8 mouse cellular contexts compared by ENCODE assay signal in genomic region chr4:100777376-100778041, GRCm38 (mm10). TPM values are rescaled to one million over a fixed set of nuclear protein-coding genes. Genes with fewer than 3 reads are reported as not detected.
DNase-seq lines count a peak whose midpoint lies in the region; ATAC-seq and TF ChIP-seq lines count a peak whose summit lies in the region.

No protein-coding gene starts in this region.

- peak overlapping the region; percentile 99 for H3ac ChIP-seq in C2C12 (ENCODE audit: control insufficient read depth, insufficient read length, low read depth)

- no peaks in the 10 kb centered on the region for H3K9me3 ChIP-seq in forebrain, embryonic 13.5 days (replicated peaks)
- no peaks in the 10 kb centered on the region; the same call in 1 of the 2 replicates for H3K9me3 ChIP-seq in midbrain, embryonic 10.5 days (replicated peaks)

- under 1% methylated on average over 42 of the region's 42 CpGs for WGBS in forebrain, embryonic 13.5 days
- under 1% methylated on average over 42 of the region's 42 CpGs for WGBS in midbrain, embryonic 10.5 days
- WGBS in small intestine, adult 2 months = under 1% methylated on average over 42 of the region's 42 CpGs

- peak overlapping the region; percentile 90 for H3K27ac ChIP-seq in forebrain, embryonic 13.5 days
- H3K27ac ChIP-seq in midbrain, embryonic 10.5 days (replicated peaks) = peak overlapping the region; percentile 99
- H3K27ac ChIP-seq in small intestine, adult 2 months (ENCODE audit: insufficient read depth, low read depth, low read length) = 0 out of 2 replicates have a peak overlapping the region, but pooled peaks have one; percentile 75

- H3K9ac ChIP-seq in forebrain, embryonic 13.5 days = peak overlapping the region; percentile 97

- H3K79me3 ChIP-seq in C2C12 (ENCODE audit: low read depth) = peaks cover 47% of the 10 kb centered on the region

- peaks cover 3% of the 10 kb centered on the region for H3K36me3 ChIP-seq in C2C12 (ENCODE audit: control insufficient read depth, insufficient read depth)
- H3K36me3 ChIP-seq in forebrain, embryonic 13.5 days (ENCODE audit: poor library complexity, severe bottlenecking) = no peaks in the 10 kb centered on the region
- no peaks in the 10 kb centered on the region for H3K36me3 ChIP-seq in midbrain, embryonic 10.5 days
- no peaks in the 10 kb centered on the region for H3K36me3 ChIP-seq in small intestine, adult 2 months (ENCODE audit: control insufficient read depth, insufficient read depth, low read length)

- intact Hi-C loops in heart, postnatal 14 days (cut with DNase I) = loop anchor here (2.0 to 5.0 kb wide), 3 partner anchors 130 to 211 kb away; no protein-coding TSS in a partner anchor

- H3K4me2 ChIP-seq in forebrain, embryonic 13.5 days = peak overlapping the region; percentile 91

- peak overlapping the region; percentile 63 for H3K4me3 ChIP-seq in C2C12 (ENCODE audit: insufficient read depth, poor library complexity, severe bottlenecking)
- H3K4me3 ChIP-seq in forebrain, embryonic 13.5 days = peak overlapping the region; percentile 90
- H3K4me3 ChIP-seq in midbrain, embryonic 10.5 days = peak overlapping the region; percentile 79
- H3K4me3 ChIP-seq in small intestine, adult 2 months (ENCODE audit: low read depth, low read length) = peak overlapping the region; percentile 99

- no peak for TF ChIP-seq CTCF in C2C12 (IDR thresholded peaks at IDR 0.05; ENCODE audit: control insufficient read depth, insufficient read depth, insufficient read length)
- no peak for TF ChIP-seq CTCF in small intestine, adult 2 months (IDR thresholded peaks at IDR 0.05; ENCODE audit: extremely low read depth, insufficient read length, insufficient replicate concordance, low read depth, low read length)

- TF ChIP-seq POLR2A in small intestine, adult 2 months (IDR thresholded peaks at IDR 0.05; ENCODE audit: low read depth, low read length) = no peak

- no peaks in the 10 kb centered on the region for H3K27me3 ChIP-seq in C2C12 (ENCODE audit: control insufficient read depth, insufficient read depth, insufficient read length)
- no peaks in the 10 kb centered on the region for H3K27me3 ChIP-seq in forebrain, embryonic 13.5 days
- no peaks in the 10 kb centered on the region for H3K27me3 ChIP-seq in midbrain, embryonic 10.5 days (ENCODE audit: low read depth, poor library complexity, severe bottlenecking)
- H3K27me3 ChIP-seq in small intestine, adult 2 months (ENCODE audit: control insufficient read depth, insufficient read depth, low read length) = no peaks in the 10 kb centered on the region

- ATAC-seq in forebrain, embryonic 13.5 days = peak; percentile 54

- H3K4me1 ChIP-seq in forebrain, embryonic 13.5 days = peaks cover 44% of the 10 kb centered on the region
- H3K4me1 ChIP-seq in midbrain, embryonic 10.5 days = peaks cover 52% of the 10 kb centered on the region
- no peaks in the 10 kb centered on the region; the same call in none of the 2 replicates for H3K4me1 ChIP-seq in small intestine, adult 2 months (ENCODE audit: control insufficient read depth, insufficient read depth, insufficient read length, low read length)

- peak; percentile 70 for DNase-seq in ZHBTc4 (ENCODE audit: low read depth, low spot score)
- DNase-seq in heart, postnatal 14 days = peak; percentile 36 to 38
- peak; percentile 71 to 77 for DNase-seq in kidney, postnatal 4 days
- DNase-seq in midbrain, embryonic 10.5 days (ENCODE audit: low spot score) = peak; percentile 77
- no peak for DNase-seq in T-cell, adult 2 months (ENCODE audit: low spot score)

- peaks cover 55% of the 10 kb centered on the region for H3K79me2 ChIP-seq in C2C12 (ENCODE audit: control insufficient read depth, insufficient read depth)

TF ChIP-seq in C2C12, 6 proteins besides CTCF, POLR2A, EP300 and RAD21:
- no peak for TF ChIP-seq USF1 (IDR thresholded peaks at IDR 0.05; ENCODE audit: low read depth)
- TF ChIP-seq MYOD1 (IDR thresholded peaks at IDR 0.05; ENCODE audit: control insufficient read depth, insufficient read length, low read depth) = no peak
- TF ChIP-seq FOSL1 (IDR thresholded peaks at IDR 0.05; ENCODE audit: insufficient read depth, low read length, poor library complexity, severe bottlenecking) = no peak
- no peak for TF ChIP-seq MAX (IDR thresholded peaks at IDR 0.05)
TF ChIP-seq in C2C12: peak in this region for 0.

RNA-seq across cellular contexts. Expression of gene Cachd1, which starts 1.0 kb away (rescaled TPM):
- polyA plus RNA-seq in C2C12 (2012; fragmentation: generic; extraction: Trizol) = 8.1 TPM
- 14.7 and 18.2 TPM in 2 replicates for polyA plus RNA-seq in forebrain, embryonic 13.5 days (2015; fragmentation: Nextera tagmentation; extraction: Ambion mirVana)
- 1 to 10 TPM; 4.0 to 5.5 TPM for total RNA-seq in heart, postnatal 14 days (2021)
- polyA plus RNA-seq in midbrain, embryonic 10.5 days (2016; fragmentation: Nextera tagmentation; extraction: Ambion mirVana) = 34.8 and 42.7 TPM in 2 replicates
- polyA plus RNA-seq in small intestine, adult 2 months (2012; rRNA removed) = 23.5 and 51.7 TPM in 2 replicates
